Comparison of ENCODE assay signal across 9 mouse cellular contexts in genomic region chr10:43953942-43954341, GRCm38 (mm10). TPM values are rescaled to one million over a fixed set of nuclear protein-coding genes. Genes with fewer than 3 reads are reported as not detected.
DNase-seq lines count a peak whose midpoint lies in the region; ATAC-seq and TF ChIP-seq lines count a peak whose summit lies in the region.
"Had no signal": no experiment of that assay in that cellular context is flagged by ENCODE, and none has a peak within 500 bp of the region (broad histone marks: within the 10 kb centered on the region; RNA-seq: fewer than 3 reads in every experiment).

No protein-coding gene starts in this region.

- no peaks in the 10 kb centered on the region for H3K27me3 ChIP-seq in forebrain, embryonic 14.5 days (replicated peaks; ENCODE audit: control insufficient read depth, insufficient read depth, low read length)
- no peaks in the 10 kb centered on the region for H3K27me3 ChIP-seq in intestine, postnatal 0 days (replicated peaks; ENCODE audit: control insufficient read depth, insufficient read depth, low read length)
- no peaks in the 10 kb centered on the region for H3K27me3 ChIP-seq in lung, embryonic 14.5 days (ENCODE audit: insufficient read depth, low read length)
- H3K27me3 ChIP-seq: heart, embryonic 13.5 days had no signal

- H3K9me3 ChIP-seq in forebrain, embryonic 14.5 days (replicated peaks; ENCODE audit: control insufficient read depth, low read length), result no peaks in the 10 kb centered on the region
- H3K9me3 ChIP-seq in intestine, postnatal 0 days (ENCODE audit: control insufficient read depth), result no peaks in the 10 kb centered on the region
- H3K9me3 ChIP-seq in lung, embryonic 14.5 days (ENCODE audit: low read depth, low read length), result no peaks in the 10 kb centered on the region
- H3K9me3 ChIP-seq: heart, embryonic 13.5 days had no signal

- H3K36me3 ChIP-seq in forebrain, embryonic 14.5 days (ENCODE audit: control insufficient read depth, insufficient read depth, low read length), result no peaks in the 10 kb centered on the region
- peaks cover 8% of the 10 kb centered on the region; the same call in 1 of the 2 replicates for H3K36me3 ChIP-seq in intestine, postnatal 0 days (ENCODE audit: control insufficient read depth, insufficient read depth)
- H3K36me3 ChIP-seq in lung, embryonic 14.5 days (ENCODE audit: insufficient read depth), result no peaks in the 10 kb centered on the region

- H3K4me3 ChIP-seq in forebrain, embryonic 14.5 days (ENCODE audit: low read depth, low read length), result no peak overlapping the region
- no peak overlapping the region for H3K4me3 ChIP-seq in intestine, postnatal 0 days (ENCODE audit: low read depth, low read length)
- H3K4me3 ChIP-seq in lung, embryonic 14.5 days (ENCODE audit: low read depth, low read length), result no peak overlapping the region
- H3K4me3 ChIP-seq: heart, embryonic 13.5 days had no signal

- peak; percentile 94 for TF ChIP-seq CTCF in intestine, postnatal 0 days (IDR thresholded peaks at IDR 0.05; ENCODE audit: low read depth)
- peak; percentile 94 for TF ChIP-seq CTCF in lung, embryonic 14.5 days (IDR thresholded peaks at IDR 0.05; ENCODE audit: low read depth)

- H3K27ac ChIP-seq in forebrain, embryonic 14.5 days (ENCODE audit: low read depth, low read length), result no peak overlapping the region
- H3K27ac ChIP-seq in intestine, postnatal 0 days (ENCODE audit: low read depth, low read length), result no peak overlapping the region
- H3K27ac ChIP-seq in lung, embryonic 14.5 days (ENCODE audit: low read depth), result no peak overlapping the region
- H3K27ac ChIP-seq: heart, embryonic 13.5 days had no signal

- no peak overlapping the region for H3K4me2 ChIP-seq in forebrain, embryonic 14.5 days (ENCODE audit: low read length)
- H3K4me2 ChIP-seq in intestine, postnatal 0 days (replicated peaks; ENCODE audit: low read depth), result no peak overlapping the region
- H3K4me2 ChIP-seq in lung, embryonic 14.5 days, result no peak overlapping the region
- H3K4me2 ChIP-seq: heart, embryonic 13.5 days had no signal

- H3K9ac ChIP-seq in forebrain, embryonic 14.5 days (ENCODE audit: low read length), result no peak overlapping the region
- H3K9ac ChIP-seq in intestine, postnatal 0 days (ENCODE audit: low read depth, low read length), result no peak overlapping the region
- no peak overlapping the region for H3K9ac ChIP-seq in lung, embryonic 14.5 days
- H3K9ac ChIP-seq: heart, embryonic 13.5 days had no signal

- peak; percentile 74 for ATAC-seq in forebrain, embryonic 14.5 days
- ATAC-seq in intestine, postnatal 0 days, result peak; percentile 57
- ATAC-seq in lung, embryonic 14.5 days (ENCODE audit: insufficient read depth), result peak; percentile 56; the same call in 1 of the 2 replicates

- no peaks in the 10 kb centered on the region for H3K4me1 ChIP-seq in forebrain, embryonic 14.5 days (ENCODE audit: control insufficient read depth, insufficient read depth, low read length)
- no peaks in the 10 kb centered on the region for H3K4me1 ChIP-seq in intestine, postnatal 0 days (replicated peaks; ENCODE audit: control insufficient read depth, insufficient read depth, low read length)
- H3K4me1 ChIP-seq in lung, embryonic 14.5 days (ENCODE audit: insufficient read depth), result no peaks in the 10 kb centered on the region
- H3K4me1 ChIP-seq: heart, embryonic 13.5 days had no signal

- peak; percentile 30 to 32 for DNase-seq in urinary bladder, postnatal 36 days (ENCODE audit: low spot score in 2 of 2)
- DNase-seq in urinary bladder, postnatal 10 days (ENCODE audit: low spot score), result no peak
- DNase-seq in c-Kit-positive CD71-positive TER-119-negative erythroid progenitor cells, embryonic 14.5 days (ENCODE audit: low read depth), result peak; percentile 55
- DNase-seq in forebrain, embryonic 14.5 days (ENCODE audit: low spot score), result peak; percentile 87
- DNase-seq in lung, embryonic 14.5 days, result peak; percentile 91
- peak; percentile 32 for DNase-seq in ovary, postnatal 36 days (ENCODE audit: low spot score)
- peak; percentile 71 for DNase-seq in thymus, postnatal 25 days

RNA-seq across cellular contexts. Expression of gene Rtn4ip1, which starts 52.3 kb away (rescaled TPM):
- 18.4 and 19.9 TPM in 2 replicates for polyA plus RNA-seq in forebrain, embryonic 14.5 days (2014; fragmentation: Nextera tagmentation; extraction: Ambion mirVana)
- polyA plus RNA-seq in intestine, postnatal 0 days (2015; fragmentation: Nextera tagmentation; extraction: Ambion mirVana), result 7.5 and 9.2 TPM in 2 replicates
- 15.0 TPM in 2 replicates for polyA plus RNA-seq in lung, embryonic 14.5 days (2014; fragmentation: Nextera tagmentation; extraction: Ambion mirVana)

RNA-seq across cellular contexts. Expression of gene Qrsl1, which starts 52.4 kb away (rescaled TPM):
- polyA plus RNA-seq in forebrain, embryonic 14.5 days (2014; fragmentation: Nextera tagmentation; extraction: Ambion mirVana), result 23.4 and 24.9 TPM in 2 replicates
- 12.0 and 12.8 TPM in 2 replicates for polyA plus RNA-seq in intestine, postnatal 0 days (2015; fragmentation: Nextera tagmentation; extraction: Ambion mirVana)
- polyA plus RNA-seq in lung, embryonic 14.5 days (2014; fragmentation: Nextera tagmentation; extraction: Ambion mirVana), result 24.1 and 26.3 TPM in 2 replicates
